Mouse (Mus musculus) CH12.LX (cell line): ENCODE measurements around the gene Hyal3.

Source experiments
- CTCF ChIP-seq, 2 experiments: IDR thresholded peaks in 1 of 2; conservative IDR thresholded peaks in 1 of 2; 2 replicates each; pipeline ENCODE4 v1.5.1; 2011 to 2012; ENCODE audit warnings: low read depth in 2 of 2, low read length in 2 of 2, improper control_type of control experiment in 1 of 2, inconsistent platforms in 1 of 2, mild to moderate bottlenecking in 1 of 2, moderate library complexity in 1 of 2
- KAT2A ChIP-seq: IDR thresholded peaks from 2 replicates; pipeline ENCODE4 v1.6.1; 2012; ENCODE audit warnings: low read length, improper control_type of control experiment, inconsistent platforms; ENCODE audit not compliant: insufficient replicate concordance
- POLR2A ChIP-seq: IDR thresholded peaks from 2 replicates; pipeline ENCODE4 v1.6.1; 2011; ENCODE audit warnings: low read depth, mild to moderate bottlenecking, improper control_type of control experiment, low read length
- RCOR1 ChIP-seq: conservative IDR thresholded peaks from 2 replicates; pipeline ENCODE4 v1.6.1; 2012; ENCODE audit warnings: low read depth, mild to moderate bottlenecking, inconsistent platforms, low read length, improper control_type of control experiment

DNA sequence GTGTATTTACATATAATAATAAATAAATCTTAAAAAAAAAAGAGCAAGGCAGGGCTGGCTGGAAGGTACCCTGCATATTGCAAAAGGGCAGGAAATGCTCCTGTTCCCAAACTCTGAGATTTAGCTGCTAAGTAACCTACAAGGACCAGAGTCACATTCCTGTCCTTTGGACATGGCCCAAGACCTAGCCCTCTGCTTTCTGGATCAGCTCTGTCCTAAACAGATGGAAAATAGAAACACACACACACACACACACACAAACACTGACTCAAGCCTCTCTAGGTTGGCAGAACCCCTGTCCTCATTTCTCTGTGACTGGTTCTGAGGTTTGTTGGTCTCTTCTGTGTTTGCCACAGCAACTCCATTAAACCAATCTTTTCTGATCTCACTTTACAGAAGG is 40.3 kb downstream of the Hyal3 start:
- no peak for TF ChIP-seq RCOR1
- no peak for TF ChIP-seq KAT2A
- no peak for TF ChIP-seq POLR2A
- TF ChIP-seq CTCF (conservative IDR thresholded peaks at IDR 0.05 in 1 of 2, IDR thresholded peaks at IDR 0.05 in 1 of 2; ENCODE audit: low read depth in 2 of 2, low read length in 2 of 2) = no peak
